Mouse (Mus musculus) adrenal gland, adult 18-20 months (tissue): ENCODE results near the gene Metrn. TPM values are rescaled to one million over a fixed set of nuclear protein-coding genes. Genes with fewer than 3 reads are reported as not detected.

Experiments
- DNase-seq, 2 experiments: peaks; one replicate each; pipeline ENCODE4 v3.0.0; 2021 to 2022; ENCODE audit warnings: low spot score in 2 of 2
- total RNA-seq, 2 experiments: library from RNA; stranded (reverse); gene quantifications; 1 replicate in 1 of 2; 2 replicates in 1 of 2; pipeline ENCODE4 v1.2.3; 2021

Metrn gene
- total RNA-seq, 2 experiments from 2014 or later = 23.7 to 25.7 TPM

DNA sequence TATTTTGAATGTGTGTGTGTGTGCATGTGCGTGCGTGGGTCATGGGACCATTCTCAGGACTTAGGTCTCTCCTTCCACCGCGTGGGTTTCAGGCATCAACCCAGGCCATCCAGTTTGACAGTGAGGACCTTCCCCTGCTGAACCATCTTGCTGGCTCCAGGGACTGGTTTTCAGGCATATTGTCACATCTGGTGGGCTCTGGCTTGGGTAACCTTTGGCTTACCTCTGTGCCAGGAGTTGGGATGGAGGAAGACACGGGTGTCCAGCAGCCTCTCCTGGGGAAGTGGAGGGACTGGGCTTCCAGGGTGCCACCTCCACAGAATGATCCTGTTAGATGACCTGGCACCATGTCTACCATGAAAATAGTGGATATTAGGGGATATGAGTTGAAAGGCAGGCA is 19.0 kb downstream of the Metrn start:
- no peak for DNase-seq

- no peak for DNase-seq
These were observed 21.4 kb downstream of the Metrn start for GRCm38 (mm10) chr17:25775318-25776062.

GRCm38 (mm10) chr17:25773549-25774120 is 23.3 kb downstream of the Metrn start, which contains the start of gene Narfl:
Gene Narfl (plus strand): TSS chr17:25773776.
- peak; percentile 99 for DNase-seq

GRCm38 (mm10) chr17:25769331-25769730 is 27.6 kb downstream of the Metrn start:
- no peak for DNase-seq

GRCm38 (mm10) chr17:25765886-25766285 is 31.1 kb downstream of the Metrn start:
- no peak for DNase-seq

GRCm38 (mm10) chr17:25762591-25762990 is 34.3 kb downstream of the Metrn start:
- no peak for DNase-seq

- no peak for DNase-seq
These were observed 35.4 kb downstream of the Metrn start for GRCm38 (mm10) chr17:25761561-25761970.

GRCm38 (mm10) chr17:25760148-25760547 is 36.8 kb downstream of the Metrn start:
- DNase-seq = no peak

GRCm38 (mm10) chr17:25757691-25758090 is 39.2 kb downstream of the Metrn start:
- no peak for DNase-seq

- DNase-seq = no peak
These were observed 40.3 kb downstream of the Metrn start for GRCm38 (mm10) chr17:25756378-25757242.

GRCm38 (mm10) chr17:25755627-25756377 is 41.1 kb downstream of the Metrn start:
- no peak for DNase-seq

DNA sequence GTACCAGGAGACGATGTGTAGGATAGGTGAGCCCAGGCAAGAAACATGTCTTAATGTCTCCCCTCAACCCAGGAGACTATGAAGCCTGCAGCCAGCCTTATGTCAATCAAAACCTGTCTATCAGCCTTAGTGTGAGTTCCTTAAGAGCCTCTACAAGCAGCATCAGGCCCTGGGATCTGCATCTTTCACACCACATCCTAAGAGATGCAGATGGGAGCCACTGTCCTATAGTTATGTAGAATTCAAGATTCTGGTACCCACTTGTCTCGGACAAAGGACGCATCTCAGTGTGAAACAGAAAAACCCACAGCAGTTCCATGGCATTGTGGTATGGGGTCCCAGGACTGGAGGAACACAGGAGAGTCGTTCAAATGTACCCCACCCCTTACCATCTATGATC is 41.9 kb downstream of the Metrn start:
- DNase-seq = no peak

- no peak for DNase-seq
These were observed 42.7 kb downstream of the Metrn start, which contains the start of gene Msln for GRCm38 (mm10) chr17:25754241-25754640. Gene Msln (minus strand): TSS chr17:25754378.

DNA sequence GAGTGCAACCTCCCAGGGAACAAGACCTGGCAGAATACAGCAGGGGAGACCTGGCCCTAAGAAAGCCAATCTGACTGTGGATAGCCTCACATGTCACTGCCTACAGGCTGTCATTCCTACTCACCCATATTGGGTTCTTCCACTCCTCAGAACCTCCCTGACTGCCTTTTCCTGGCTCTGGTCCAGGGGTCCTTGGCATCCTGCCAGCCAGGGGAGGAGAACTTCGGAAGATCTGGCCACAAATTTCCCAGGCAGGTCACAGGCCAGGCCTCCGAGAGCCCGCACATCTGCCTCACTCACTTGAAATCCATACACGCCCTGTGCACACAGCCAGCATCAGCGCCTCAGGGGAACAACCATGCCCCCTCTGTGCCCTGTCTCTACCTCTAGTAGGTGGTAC is 45.5 kb downstream of the Metrn start:
- peak; percentile 63 to 71 for DNase-seq

DNA sequence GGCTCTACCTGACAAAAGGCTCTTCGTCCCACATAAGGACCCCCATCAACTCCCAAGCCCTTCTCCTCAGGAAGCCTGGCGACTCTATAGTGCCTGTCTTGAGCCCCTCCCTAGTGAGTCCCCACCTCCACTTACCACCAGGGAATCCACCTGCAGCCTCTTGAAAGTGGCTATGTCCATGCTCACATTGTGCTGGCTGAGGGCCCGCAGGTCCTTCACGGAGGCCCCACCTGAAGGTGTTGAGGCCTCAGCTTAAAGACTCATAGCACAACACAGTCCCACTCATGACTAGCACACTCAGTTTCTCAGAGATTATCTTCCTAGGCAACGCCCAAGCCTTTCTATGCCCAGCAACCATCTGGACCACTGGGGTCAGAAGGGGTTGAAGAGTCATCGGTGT is 47.6 kb downstream of the Metrn start:
- no peak for DNase-seq

DNA sequence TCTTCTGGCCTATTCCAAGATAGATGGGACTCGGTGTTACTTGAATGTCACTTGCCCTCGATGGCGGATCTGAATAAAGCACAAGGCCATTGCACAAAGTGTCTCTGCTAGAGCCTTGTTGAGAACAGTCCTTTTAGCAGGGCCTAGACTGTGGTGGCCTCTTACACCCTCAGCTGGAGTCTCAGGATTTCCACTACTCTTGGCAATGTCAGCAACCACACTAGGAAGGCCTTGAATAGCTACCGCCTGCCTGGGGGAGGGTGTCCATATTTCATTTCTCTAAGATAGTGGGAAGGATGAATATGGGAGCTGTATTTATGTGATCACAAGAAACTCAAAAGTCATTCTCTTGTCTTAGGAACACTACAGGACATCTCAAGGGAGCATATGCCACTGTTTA is 48.7 kb downstream of the Metrn start:
- DNase-seq = no peak

DNA sequence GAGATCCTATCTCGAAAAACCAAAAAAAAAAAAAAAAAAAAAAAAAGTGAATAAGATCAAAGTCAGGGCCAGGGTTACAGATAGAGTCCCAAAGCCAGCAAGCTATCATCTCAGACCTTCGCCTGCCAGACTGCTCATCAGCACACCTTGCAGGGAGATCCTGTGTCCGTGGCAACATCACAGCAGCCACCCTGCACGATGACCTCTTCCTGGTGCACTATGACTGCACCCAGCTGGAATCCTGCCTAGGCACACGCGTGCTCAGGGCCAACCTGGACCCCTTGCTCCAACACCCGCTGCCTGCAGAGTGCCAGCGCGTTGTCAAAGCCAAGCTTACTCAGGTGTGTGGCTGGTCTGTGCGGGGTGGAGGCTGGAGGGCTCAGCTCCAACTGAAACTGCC is 52.6 kb downstream of the Metrn start:
- no peak for DNase-seq

- DNase-seq = peak; percentile 42 to 67
These were observed 53.1 kb downstream of the Metrn start for GRCm38 (mm10) chr17:25743831-25744230.
